Mouse (Mus musculus) kidney, adult 8-10 months (tissue): ENCODE measurements at regions not wholly inside any gene's neighbourhood (a gene's known extent, or its start where the extent isn't known, plus 50 kb on each side); places are given as distances from the start of the nearest gene placed in this dataset.

Experiments used
- DNase-seq, 2 experiments: peaks; one replicate each; pipeline ENCODE4 v3.0.0; 2022

DNA sequence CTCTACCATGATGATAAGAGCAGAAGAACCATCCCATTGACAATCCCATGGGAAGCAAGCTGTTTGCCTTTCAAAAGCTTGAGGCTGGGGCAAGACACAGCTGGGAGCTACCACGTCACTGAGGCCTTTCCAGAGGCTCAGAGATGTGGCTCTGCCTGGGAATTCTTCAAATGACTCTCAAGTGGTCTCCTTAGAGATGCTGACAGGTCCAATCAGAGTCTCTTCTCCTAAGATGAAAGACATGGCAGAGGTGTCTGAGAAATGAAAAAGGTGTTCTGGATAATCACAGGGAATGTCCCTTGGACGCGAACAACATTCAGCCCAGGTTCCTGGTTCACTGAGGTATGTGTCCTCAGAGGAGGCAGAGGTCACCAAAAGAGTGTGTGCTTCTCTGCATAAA, 287.7 kb downstream of the Fam49a start:
- DNase-seq = no peak

GRCm38 (mm10) chr12:12548688-12549087, 286.7 kb downstream of the Fam49a start:
- DNase-seq = no peak

DNA sequence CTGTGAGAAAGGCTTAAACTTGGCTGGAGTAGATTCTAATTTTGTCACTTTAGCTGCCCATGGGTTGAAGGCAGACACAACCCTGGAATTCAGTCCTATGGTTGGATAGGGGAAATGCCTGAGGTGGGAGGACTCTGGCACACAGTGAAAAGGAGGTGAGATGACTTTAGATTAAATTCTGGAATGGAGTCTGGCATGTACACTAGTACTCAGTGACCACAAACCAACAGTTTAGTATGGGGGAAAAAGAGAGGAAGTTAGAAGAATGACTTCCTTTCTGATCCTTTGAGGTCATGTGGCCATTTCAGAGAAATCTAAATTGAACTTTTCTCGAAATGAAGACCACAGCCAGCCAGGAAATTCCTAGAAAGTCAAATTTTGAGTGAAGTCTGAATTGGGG, 285.5 kb downstream of the Fam49a start:
- no peak for DNase-seq

- DNase-seq = no peak
Measured at GRCm38 (mm10) chr12:12546372-12547031, 284.6 kb downstream of the Fam49a start.

GRCm38 (mm10) chr12:12541076-12542070, 279.4 kb downstream of the Fam49a start:
- no peak for DNase-seq

- no peak for DNase-seq
Measured at GRCm38 (mm10) chr12:12539291-12539690, 277.4 kb downstream of the Fam49a start.

GRCm38 (mm10) chr12:12534779-12535178, 272.8 kb downstream of the Fam49a start:
- no peak for DNase-seq

DNA sequence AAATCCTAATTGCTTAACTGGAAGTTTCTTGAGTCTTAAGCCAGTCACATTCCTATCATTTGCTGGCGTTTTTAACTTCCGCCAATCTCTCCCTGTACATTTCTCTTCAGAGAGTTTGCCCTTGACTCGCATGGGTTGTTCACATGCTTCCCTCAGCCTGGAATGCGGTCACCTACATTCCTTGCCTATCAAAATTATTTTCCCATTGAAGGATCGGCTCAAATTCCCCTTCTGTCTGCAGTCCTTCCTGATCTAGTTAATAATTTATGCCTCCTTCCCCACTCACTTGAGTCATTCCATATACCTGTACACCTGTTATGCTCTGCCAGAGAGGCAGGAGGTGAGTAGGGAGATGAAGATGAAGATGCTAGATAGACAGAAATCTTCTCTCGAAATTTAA, 268.9 kb downstream of the Fam49a start:
- DNase-seq = peak; percentile 10 to 50

GRCm38 (mm10) chr12:12529541-12529940, 267.6 kb downstream of the Fam49a start:
- DNase-seq = no peak

GRCm38 (mm10) chr12:12528478-12528981, 266.6 kb downstream of the Fam49a start:
- no peak for DNase-seq

GRCm38 (mm10) chr12:12527766-12528477, 266.0 kb downstream of the Fam49a start:
- no peak for DNase-seq

GRCm38 (mm10) chr12:12527366-12527765, 265.4 kb downstream of the Fam49a start:
- DNase-seq = peak; percentile 13 to 16

DNA sequence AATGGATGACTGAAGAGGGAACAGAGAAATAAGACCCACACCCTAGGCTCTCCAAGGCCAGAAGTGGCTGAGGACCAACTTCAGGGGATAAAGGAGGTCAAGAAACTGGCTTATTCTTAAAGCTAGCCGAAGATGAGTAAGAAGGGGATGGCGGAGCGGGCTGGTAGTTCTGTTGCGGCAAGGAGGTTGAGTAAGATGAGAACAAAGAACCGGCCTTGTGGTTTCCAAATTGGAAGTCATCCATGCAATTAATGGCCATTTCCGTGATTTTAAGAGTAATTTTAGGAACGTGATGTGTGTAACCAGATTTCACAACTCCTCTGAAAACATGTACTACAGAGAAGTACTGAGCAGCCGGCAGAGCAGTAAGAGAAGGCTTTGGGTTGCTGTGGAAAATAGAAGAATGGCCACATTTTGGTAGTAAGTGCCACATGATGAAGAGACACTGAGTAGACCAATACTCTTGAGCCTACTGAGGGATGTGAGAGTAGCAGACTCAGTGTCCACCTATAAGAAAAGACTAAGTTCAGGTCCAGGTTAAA, 258.4 kb downstream of the Fam49a start:
- no peak for DNase-seq

DNA sequence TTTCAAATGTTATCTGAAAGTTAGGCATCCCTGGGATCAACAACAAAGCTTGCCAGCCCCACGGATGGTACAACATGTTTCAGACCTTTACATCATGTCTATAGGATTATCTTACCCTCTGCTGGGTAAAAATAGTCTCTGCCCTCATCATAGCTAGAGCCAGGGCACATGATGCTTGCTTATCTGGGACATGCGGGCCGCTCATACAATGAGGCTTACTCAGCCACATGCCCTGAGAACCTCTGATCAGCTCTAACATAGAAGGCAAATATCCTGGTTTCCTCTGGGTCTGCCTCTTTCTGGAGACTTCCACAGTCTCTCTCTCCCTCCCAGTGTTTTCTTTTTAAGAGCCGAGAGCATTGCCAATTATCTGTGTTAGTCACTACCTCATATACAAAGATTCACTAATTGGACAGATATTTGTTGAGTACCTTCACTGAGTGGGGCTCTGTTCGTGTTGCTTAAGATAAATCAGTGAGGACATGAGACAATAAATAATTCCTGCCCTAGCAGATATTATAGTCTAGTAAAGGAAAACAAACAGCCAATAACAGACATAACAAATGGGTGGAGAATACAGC, 256.6 kb downstream of the Fam49a start:
- no peak for DNase-seq

DNA sequence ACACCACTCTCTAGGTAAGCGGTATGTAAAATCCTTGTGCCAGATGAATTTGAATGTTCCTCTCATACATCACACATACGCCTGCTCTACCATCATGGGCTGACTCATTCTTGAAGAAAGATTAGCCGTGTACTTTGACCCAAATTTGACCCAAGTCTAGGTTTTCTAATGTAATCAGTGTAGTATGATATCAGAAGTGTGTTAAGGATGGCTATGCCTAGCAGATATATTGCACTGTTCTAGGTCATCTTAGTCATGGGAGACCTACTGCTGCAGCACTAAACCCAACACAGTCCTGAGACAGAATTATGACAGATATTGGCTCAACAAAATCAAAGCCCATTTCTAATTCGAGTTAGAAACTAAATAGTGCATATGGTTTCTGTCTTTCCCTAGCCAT, 255.1 kb downstream of the Fam49a start:
- no peak for DNase-seq

DNA sequence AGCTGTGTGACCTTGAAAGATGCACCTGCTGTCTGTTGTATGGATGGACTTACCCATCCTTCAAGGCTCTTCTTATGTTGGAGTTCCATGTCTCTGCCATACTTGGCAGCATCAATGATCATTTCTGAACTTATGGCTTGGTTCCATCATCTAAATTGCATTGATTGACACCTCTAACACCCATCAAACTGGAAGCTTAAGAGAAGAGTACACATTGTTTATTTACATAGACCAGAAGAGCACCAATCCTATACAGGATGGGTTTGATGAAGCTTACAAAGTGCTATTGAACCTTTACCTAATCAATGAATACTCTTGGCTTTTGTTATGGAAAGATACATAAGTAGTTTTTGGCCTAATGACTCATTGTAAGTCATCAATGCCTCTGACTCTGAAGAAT, 248.8 kb downstream of the Fam49a start:
- no peak for DNase-seq

- peak; percentile 64 to 83 for DNase-seq
Measured at GRCm38 (mm10) chr12:12509164-12509937, 247.4 kb downstream of the Fam49a start.

DNA sequence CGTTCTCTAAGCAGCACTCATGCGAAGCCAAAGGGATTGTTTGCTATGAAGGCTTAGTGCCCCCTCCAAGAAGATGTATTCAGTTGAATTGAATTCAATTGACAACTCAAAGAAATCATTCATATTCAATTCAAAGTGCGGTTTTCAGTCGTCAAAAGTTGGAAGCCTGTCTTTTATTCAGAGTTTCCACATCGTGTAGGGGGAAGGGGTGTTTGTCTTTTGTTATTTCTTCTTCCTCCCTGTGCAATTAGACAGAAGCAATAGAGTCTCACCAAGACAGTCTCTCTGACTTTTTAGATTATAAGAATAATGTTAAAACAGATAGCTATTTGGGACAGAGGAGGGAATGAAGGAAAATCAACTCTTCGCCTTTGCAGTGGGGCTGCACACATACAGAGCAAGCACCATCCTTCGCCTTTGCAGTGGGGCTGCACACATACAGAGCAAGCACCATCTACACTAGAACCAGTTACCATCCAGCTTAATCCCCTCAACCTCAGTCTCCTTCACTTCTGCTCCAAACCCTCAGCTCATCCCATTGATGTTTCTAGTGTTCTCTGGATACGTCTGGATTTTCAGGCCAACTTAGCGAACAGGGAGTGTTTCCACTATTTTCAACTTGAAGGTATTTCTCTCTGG, 246.7 kb downstream of the Fam49a start:
- DNase-seq = no peak

DNA sequence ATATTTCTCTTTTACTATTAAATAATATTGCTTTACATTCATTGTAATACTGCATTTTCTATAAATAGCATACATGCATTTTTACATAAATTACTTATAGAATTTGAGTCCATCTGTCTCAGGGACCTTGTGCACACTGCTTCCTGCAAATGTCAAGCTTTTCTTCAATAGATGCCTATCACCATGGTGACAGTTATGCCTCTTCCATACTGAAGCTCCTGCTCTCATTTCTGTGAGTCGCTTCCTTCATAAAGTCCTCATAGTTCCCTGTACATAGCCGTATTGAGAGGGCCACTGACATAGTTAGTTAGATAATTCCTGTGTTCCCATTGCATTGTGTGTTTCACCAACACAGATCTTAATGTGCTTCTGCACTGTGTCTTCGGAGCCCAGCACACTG, 244.7 kb downstream of the Fam49a start:
- no peak for DNase-seq

DNA sequence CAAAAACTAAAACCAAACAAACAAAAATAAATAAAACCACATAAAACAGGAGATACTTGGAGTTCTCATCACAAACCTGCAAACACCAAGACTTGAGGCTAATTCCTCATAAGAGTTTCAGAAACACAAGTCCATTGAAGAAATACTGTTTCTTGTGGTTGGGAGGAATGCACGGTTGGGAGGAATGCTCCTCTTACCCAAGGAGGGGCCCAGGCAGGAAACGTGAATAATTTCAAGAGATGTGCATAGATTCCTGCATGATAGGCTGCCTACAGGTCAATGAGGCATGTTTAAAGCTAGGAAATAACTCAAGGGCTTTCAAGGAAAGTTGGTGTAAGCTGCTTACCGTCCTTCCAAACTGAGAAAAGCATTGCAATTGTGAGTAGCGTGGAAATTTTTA, 243.7 kb downstream of the Fam49a start:
- no peak for DNase-seq

DNA sequence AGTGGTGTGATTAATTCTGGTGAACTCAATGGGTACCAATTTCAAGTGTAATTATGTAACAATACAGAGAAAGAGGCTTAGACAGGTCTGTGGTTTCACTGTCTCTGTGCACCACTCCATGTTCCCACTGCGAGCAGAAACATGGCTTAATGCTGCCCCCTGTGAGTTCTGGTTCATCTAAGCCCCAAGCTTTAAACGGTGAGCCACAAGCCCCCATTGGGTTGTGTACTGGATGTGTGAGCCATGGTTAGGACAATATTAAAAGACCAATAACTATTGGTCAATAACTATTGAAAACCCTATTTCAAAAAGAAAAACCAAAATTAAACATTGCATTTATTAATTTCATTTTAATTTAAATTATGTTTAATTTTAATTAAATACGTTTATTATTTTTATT, 238.0 kb downstream of the Fam49a start:
- no peak for DNase-seq
